Mouse (Mus musculus) C2C12 (cell line): Measurements from ENCODE around the gene 4930579F01Rik.

Experiments used
- CTCF ChIP-seq: IDR thresholded peaks from one replicate; pipeline ENCODE4 v1.5.1; 2011; ENCODE audit not compliant: control insufficient read depth, insufficient read depth, insufficient read length
- USF1 ChIP-seq: IDR thresholded peaks from one replicate; pipeline ENCODE4 v1.6.1; 2011; ENCODE audit warnings: low read depth, mild to moderate bottlenecking, control low read depth, moderate library complexity

DNA sequence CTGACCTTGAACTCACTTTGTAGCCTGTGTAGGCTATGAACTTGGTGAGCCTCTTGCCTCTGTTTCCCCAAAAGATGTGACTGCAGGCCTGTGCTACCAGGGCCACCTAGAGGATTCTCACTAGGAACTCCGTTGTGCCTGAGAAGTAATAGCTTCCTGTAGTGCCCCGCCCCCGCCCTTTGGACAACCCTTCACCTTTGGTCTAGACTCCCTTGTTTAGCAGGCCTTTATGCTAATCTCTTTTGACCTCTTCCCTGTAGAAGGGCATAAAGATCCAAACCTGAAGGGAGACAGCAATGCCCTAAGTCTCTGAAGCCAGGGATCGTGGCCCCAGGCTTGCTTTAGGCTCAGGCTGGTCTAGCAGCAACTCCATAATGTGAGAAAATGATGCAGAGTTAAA, 28.9 kb upstream of the 4930579F01Rik start:
- TF ChIP-seq CTCF: no peak
- TF ChIP-seq USF1: no peak
